Mouse (Mus musculus) CH12.LX (cell line): ENCODE results near the gene Rabgap1l. TPM values are rescaled to one million over a fixed set of nuclear protein-coding genes. Genes with fewer than 3 reads are reported as not detected.

Source experiments
- DNase-seq: peaks from one replicate; pipeline ENCODE4 v3.0.0-alpha.2; 2013; ENCODE audit errors: extremely low read depth
- H3K27ac ChIP-seq: 2 replicates; pipeline ENCODE4 v1.5.1; 2012; ENCODE audit warnings: low read depth, mild to moderate bottlenecking, control low read depth, moderate library complexity; ENCODE audit not compliant: insufficient read depth
- H3K27me3 ChIP-seq: replicated peaks from 2 replicates; pipeline ENCODE3; 2012; ENCODE audit warnings: inconsistent platforms
- H3K36me3 ChIP-seq, 2 experiments: replicated peaks in 1 of 2; 2 replicates each; pipeline versions ENCODE3 to v1.6.1; 2012; ENCODE audit warnings: inconsistent platforms in 1 of 2, low read length in 1 of 2, mild to moderate bottlenecking in 1 of 2, mixed read lengths in 1 of 2, moderate library complexity in 1 of 2; ENCODE audit not compliant: control insufficient read depth in 1 of 2, insufficient read depth in 1 of 2
- H3K4me1 ChIP-seq, 2 experiments: 2 replicates each; pipeline ENCODE4 v1.6.1; 2012; ENCODE audit warnings: inconsistent platforms in 1 of 2, moderate library complexity in 1 of 2; ENCODE audit not compliant: insufficient read depth in 2 of 2, control insufficient read depth in 1 of 2
- H3K4me2 ChIP-seq: 2 replicates; pipeline ENCODE4 v1.6.1; 2012; ENCODE audit warnings: low read depth, mild to moderate bottlenecking, control low read depth; ENCODE audit not compliant: poor library complexity, insufficient read depth, severe bottlenecking
- H3K4me3 ChIP-seq, 3 experiments: fragments of 150-350 bp in 1 of 3; sonication (generic) in 1 of 3; replicated peaks in 1 of 3; 2 replicates each; pipeline versions ENCODE3 to v1.5.1; 2011 to 2012; ENCODE audit warnings: low read depth in 2 of 3, low read length in 2 of 3, mild to moderate bottlenecking in 2 of 3, moderate library complexity in 2 of 3, control low read depth in 1 of 3, improper control_type of control experiment in 1 of 3, inconsistent platforms in 1 of 3, mixed read lengths in 1 of 3; ENCODE audit not compliant: poor library complexity in 1 of 3
- H3K79me2 ChIP-seq: replicated peaks from 2 replicates; pipeline ENCODE4 v1.6.1; 2012; ENCODE audit warnings: mild to moderate bottlenecking, moderate library complexity; ENCODE audit not compliant: control insufficient read depth, poor library complexity, insufficient read depth, severe bottlenecking; ENCODE audit errors: extremely low read depth
- H3K9ac ChIP-seq: 2 replicates; pipeline ENCODE4 v1.6.1; 2012; ENCODE audit warnings: low read depth, mild to moderate bottlenecking, control low read depth, moderate library complexity; ENCODE audit not compliant: insufficient read depth
- H3K9me3 ChIP-seq: replicated peaks from 2 replicates; pipeline ENCODE3; 2012; ENCODE audit warnings: low read length, inconsistent platforms, mixed read lengths
- BHLHE40 ChIP-seq: IDR thresholded peaks from 2 replicates; pipeline ENCODE4 v1.6.1; 2011; ENCODE audit warnings: mild to moderate bottlenecking, low read depth, low read length, improper control_type of control experiment
- CHD2 ChIP-seq: IDR thresholded peaks from 2 replicates; pipeline ENCODE4 v1.6.1; 2011; ENCODE audit warnings: low read length, improper control_type of control experiment
- E2F4 ChIP-seq: IDR thresholded peaks from 2 replicates; pipeline ENCODE4 v1.6.1; 2011; ENCODE audit warnings: low read depth, low read length, improper control_type of control experiment; ENCODE audit not compliant: insufficient replicate concordance
- ELF1 ChIP-seq: IDR thresholded peaks from 2 replicates; pipeline ENCODE4 v1.6.1; 2014; ENCODE audit warnings: low read depth, mild to moderate bottlenecking, inconsistent platforms, low read length, improper control_type of control experiment
- EP300 ChIP-seq: IDR thresholded peaks from 2 replicates; pipeline ENCODE4 v1.6.1; 2011; ENCODE audit warnings: low read length, improper control_type of control experiment
- HCFC1 ChIP-seq: IDR thresholded peaks from 2 replicates; pipeline ENCODE4 v1.6.1; 2012; ENCODE audit warnings: low read depth, mild to moderate bottlenecking, inconsistent platforms, low read length, improper control_type of control experiment
- IRF4 ChIP-seq: IDR thresholded peaks from 2 replicates; pipeline ENCODE4 v1.6.1; 2014; ENCODE audit warnings: low read depth, mild to moderate bottlenecking, inconsistent platforms, low read length, improper control_type of control experiment
- JUND ChIP-seq: conservative IDR thresholded peaks from 2 replicates; pipeline ENCODE4 v1.6.1; 2011; ENCODE audit warnings: low read depth, low read length, improper control_type of control experiment
- MAX ChIP-seq: IDR thresholded peaks from 2 replicates; pipeline ENCODE4 v1.6.1; 2011; ENCODE audit warnings: low read length, improper control_type of control experiment
- MAZ ChIP-seq: IDR thresholded peaks from 2 replicates; pipeline ENCODE4 v1.6.1; 2012; ENCODE audit warnings: low read depth, mild to moderate bottlenecking, inconsistent platforms, low read length, improper control_type of control experiment, moderate library complexity
- MEF2A ChIP-seq: IDR thresholded peaks from 2 replicates; pipeline ENCODE4 v1.6.1; 2014; ENCODE audit warnings: low read depth, mild to moderate bottlenecking, inconsistent platforms, low read length, improper control_type of control experiment, borderline replicate concordance
- MXI1 ChIP-seq: IDR thresholded peaks from 2 replicates; pipeline ENCODE4 v1.6.1; 2011; ENCODE audit warnings: mild to moderate bottlenecking, low read depth, low read length, improper control_type of control experiment
- NELFE ChIP-seq: IDR thresholded peaks from 2 replicates; pipeline ENCODE4 v1.6.1; 2011; ENCODE audit warnings: low read depth, low read length, improper control_type of control experiment
- POLR2AphosphoS2 ChIP-seq: IDR thresholded peaks from 2 replicates; pipeline ENCODE4 v1.6.1; 2011; ENCODE audit warnings: low read depth, low read length, improper control_type of control experiment
- TCF12 ChIP-seq: IDR thresholded peaks from 2 replicates; pipeline ENCODE4 v1.6.1; 2014; ENCODE audit warnings: low read depth, mild to moderate bottlenecking, inconsistent platforms, low read length, improper control_type of control experiment
- UBTF ChIP-seq: IDR thresholded peaks from 2 replicates; pipeline ENCODE4 v1.6.1; 2012; ENCODE audit warnings: low read depth, mild to moderate bottlenecking, inconsistent platforms, low read length, improper control_type of control experiment, moderate library complexity
- ZC3H11A ChIP-seq: IDR thresholded peaks from 2 replicates; pipeline ENCODE4 v1.6.1; 2012; ENCODE audit warnings: low read depth, mild to moderate bottlenecking, inconsistent platforms, low read length, improper control_type of control experiment
- ZMIZ1 ChIP-seq: IDR thresholded peaks from 2 replicates; pipeline ENCODE4 v1.6.1; 2012; ENCODE audit warnings: low read depth, mild to moderate bottlenecking, inconsistent platforms, low read length, improper control_type of control experiment
- dilution Hi-C: fragments of 300-500 bp; cut with MboI; formaldehyde crosslinking; loops from 2 replicates; pipeline ENCODE4 v1.14.3; 2020; ENCODE audit warnings: low sequenced_read_pairs; ENCODE audit not compliant: extremely low pct_unique_long_range_greater_than_20kb, extremely low pct_ligation_motif_present
- in situ Hi-C: fragments of 300-500 bp; cut with MboI; formaldehyde crosslinking; loops from 3 replicates; pipeline ENCODE4 v1.14.3; 2019; ENCODE audit warnings: low sequenced_read_pairs, low pct_ligation_motif_present, low pct_unique_long_range_greater_than_20kb, mixed read lengths
- polyA plus RNA-seq: library from polyadenylated mRNA; unstranded; fragments of >175 nt; gene quantifications from 2 replicates; pipeline ENCODE4 v1.2.1, GENCODE M21; 2012; ENCODE audit warnings: low read depth; ENCODE audit not compliant: insufficient read length
- total RNA-seq, 2 experiments: library from RNA; depleted of rRNA; stranded (reverse); fragments of 300-350 nt in 1 of 2; fragments of >200 nt in 1 of 2; gene quantifications; 2 replicates each; pipeline ENCODE4 v1.2.3; 2012 to 2014

Rabgap1l gene
- total and polyA plus RNA-seq, 3 experiments: 84.0 to 109 (median 85.6) TPM

DNA sequence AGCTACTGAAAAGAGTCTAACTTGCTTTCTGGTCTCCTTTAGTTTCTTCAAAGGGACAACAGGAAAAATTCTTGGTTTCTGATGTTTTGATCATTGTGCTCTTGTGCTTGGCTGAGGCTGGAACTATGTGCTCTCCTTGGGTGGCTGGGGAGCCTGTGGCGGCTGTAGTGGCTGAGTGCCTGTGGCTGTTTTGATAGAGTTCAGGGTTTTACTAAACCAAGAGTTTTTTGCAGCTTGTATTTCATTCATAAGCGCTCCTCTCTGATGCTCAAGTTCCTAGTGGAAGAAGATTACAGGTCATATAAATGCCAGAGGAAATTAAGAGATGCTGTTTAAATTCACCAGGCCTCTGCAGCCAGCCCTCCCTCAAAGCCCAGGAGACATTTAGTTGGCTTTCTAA, 568.9 kb downstream of the Rabgap1l start:
- H3K4me1 ChIP-seq: no peaks in the 10 kb centered on the region
- DNase-seq: no peak
- H3K4me3 ChIP-seq: no peak overlapping the region
- in situ Hi-C loops: loop anchor here (25.0 kb wide), 1 partner anchor 513 kb away; no protein-coding TSS in a partner anchor
- no peaks in the 10 kb centered on the region for H3K27me3 ChIP-seq
- no peaks in the 10 kb centered on the region for H3K9me3 ChIP-seq
- peaks cover 25 to 54% of the 10 kb centered on the region in 2 experiments for H3K36me3 ChIP-seq
- H3K4me2 ChIP-seq: no peak overlapping the region
- no peak overlapping the region for H3K9ac ChIP-seq
- no peak overlapping the region for H3K27ac ChIP-seq
- no peaks in the 10 kb centered on the region for H3K79me2 ChIP-seq
- TF ChIP-seq ZC3H11A (no peak), UBTF (no peak)
- dilution Hi-C loops: no loop called here

- dilution Hi-C loops: no loop called here
- Histone ChIP-seq H3K9me3 (no peaks in the 10 kb centered on the region), H3K27me3 (no peaks in the 10 kb centered on the region), H3K27ac (no peak overlapping the region), H3K4me3 (no peak overlapping the region), H3K79me2 (no peaks in the 10 kb centered on the region), H3K36me3 (peaks cover 0 to 8% of the 10 kb centered on the region in 2 experiments), H3K4me1 (peaks cover 0 to 5% of the 10 kb centered on the region in 2 experiments; a peak in 2 of 4 replicates), H3K4me2 (no peak overlapping the region), H3K9ac (no peak overlapping the region)
- TF ChIP-seq MAX: no peak
- TF ChIP-seq MAZ: no peak
- no peak for TF ChIP-seq MEF2A
- TF ChIP-seq IRF4: no peak
- no peak for TF ChIP-seq ELF1
- no peak for DNase-seq
- in situ Hi-C loops: loop anchor here (25.0 kb wide), 1 partner anchor 519 kb away; no protein-coding TSS in a partner anchor
These were observed 575.1 kb downstream of the Rabgap1l start for GRCm38 (mm10) chr1:160217898-160218297.

- H3K4me2 ChIP-seq: no peak overlapping the region
- H3K4me1 ChIP-seq: peaks cover 0 to 13% of the 10 kb centered on the region in 2 experiments; a peak in 3 of 4 replicates
- TF ChIP-seq HCFC1 (no peak), POLR2AphosphoS2 (no peak; the same call in 1 of the 2 replicates), MEF2A (no peak), JUND (no peak), BHLHE40 (no peak), ZMIZ1 (no peak), NELFE (no peak), MXI1 (no peak), EP300 (no peak), IRF4 (no peak), CHD2 (no peak), TCF12 (no peak), UBTF (no peak), E2F4 (no peak)
- H3K9ac ChIP-seq: no peak overlapping the region
- in situ Hi-C loops: loop anchor here (25.0 kb wide), 1 partner anchor 523 kb away; no protein-coding TSS in a partner anchor
- DNase-seq: no peak
- no peaks in the 10 kb centered on the region for H3K9me3 ChIP-seq
- no peak overlapping the region for H3K4me3 ChIP-seq
- dilution Hi-C loops: no loop called here
- H3K27ac ChIP-seq: no peak overlapping the region
- H3K36me3 ChIP-seq: peaks cover 0 to 2% of the 10 kb centered on the region in 2 experiments
- peaks cover 30% of the 10 kb centered on the region for H3K79me2 ChIP-seq
- no peaks in the 10 kb centered on the region for H3K27me3 ChIP-seq
These were observed 578.8 kb downstream of the Rabgap1l start for GRCm38 (mm10) chr1:160214171-160214570.
